Mouse (Mus musculus) C2C12 (cell line): ENCODE measurements around the gene Pbx4.

ENCODE experiments used
- CTCF ChIP-seq: IDR thresholded peaks from one replicate; pipeline ENCODE4 v1.5.1; 2011; ENCODE audit not compliant: control insufficient read depth, insufficient read depth, insufficient read length
- FOSL1 ChIP-seq: IDR thresholded peaks from one replicate; pipeline ENCODE4 v1.8.0; 2011; ENCODE audit warnings: mild to moderate bottlenecking, low read length; ENCODE audit not compliant: poor library complexity, insufficient read depth, severe bottlenecking

- TF ChIP-seq CTCF (no peak), FOSL1 (no peak)
These were observed 23.4 kb upstream of the Pbx4 start for GRCm38 (mm10) chr8:69808864-69809403.
